Mouse (Mus musculus) right cerebral cortex, postnatal 10 days (tissue): Measurements from ENCODE around the gene Obp2b.
"Not testable (repeated sequence)": the region's sequence is repeated elsewhere in the genome, so short reads cannot be mapped to it uniquely, and the experiment has no call there.

ENCODE experiments used
- DNase-seq, 2 experiments: peaks; one replicate each; pipeline ENCODE4 v3.0.0; 2021; ENCODE audit warnings: low spot score in 2 of 2

The Obp2b gene

DNA sequence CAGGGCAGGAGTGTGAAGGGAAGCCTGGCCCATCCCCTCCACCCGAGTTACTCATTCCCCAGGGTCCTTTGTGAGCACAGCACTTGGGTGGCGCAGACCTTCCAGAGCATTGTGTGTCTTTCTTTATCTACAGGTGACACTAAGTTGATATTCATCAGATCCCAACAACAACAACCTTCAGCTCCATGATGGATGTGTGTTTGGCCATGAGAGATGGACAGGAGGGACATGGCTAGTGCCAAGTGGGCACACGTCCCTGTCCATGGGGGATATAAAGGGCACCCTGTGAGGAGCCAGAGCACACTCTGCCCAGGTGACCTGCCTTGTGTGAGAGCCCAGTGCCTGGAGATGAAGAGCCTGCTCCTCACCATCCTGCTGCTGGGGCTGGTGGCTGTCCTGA lies at the start of gene Obp2b:
Gene Obp2b, plus strand, starts transcription at position 301 of the 400 bp plus-strand sequence.
- not testable (repeated sequence) for DNase-seq

GRCm38 (mm10) chr2:25694605-25695004 lies 42.2 kb upstream of the Obp2b start:
- DNase-seq: peak in 1 of 2 experiments; percentile 62

DNA sequence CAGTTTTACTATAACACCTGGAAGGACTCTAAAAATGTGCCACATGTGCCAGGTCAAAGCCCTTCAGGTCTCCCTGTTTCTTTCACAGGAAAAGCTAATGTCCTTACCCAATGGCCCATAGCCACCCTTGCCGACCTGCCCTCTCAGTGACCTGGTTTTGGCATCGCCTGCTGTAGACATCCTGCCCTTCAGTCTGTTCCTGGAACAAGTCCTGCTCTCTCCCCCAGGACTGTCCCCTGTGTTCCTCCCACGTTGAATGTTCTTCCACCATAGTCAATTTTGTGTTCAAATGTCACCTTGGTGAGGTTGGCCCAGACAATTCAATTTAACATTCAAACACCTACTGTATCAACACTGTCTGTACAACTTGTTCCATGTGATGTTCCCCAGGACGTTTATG lies 39.9 kb upstream of the Obp2b start:
- DNase-seq: no peak

DNA sequence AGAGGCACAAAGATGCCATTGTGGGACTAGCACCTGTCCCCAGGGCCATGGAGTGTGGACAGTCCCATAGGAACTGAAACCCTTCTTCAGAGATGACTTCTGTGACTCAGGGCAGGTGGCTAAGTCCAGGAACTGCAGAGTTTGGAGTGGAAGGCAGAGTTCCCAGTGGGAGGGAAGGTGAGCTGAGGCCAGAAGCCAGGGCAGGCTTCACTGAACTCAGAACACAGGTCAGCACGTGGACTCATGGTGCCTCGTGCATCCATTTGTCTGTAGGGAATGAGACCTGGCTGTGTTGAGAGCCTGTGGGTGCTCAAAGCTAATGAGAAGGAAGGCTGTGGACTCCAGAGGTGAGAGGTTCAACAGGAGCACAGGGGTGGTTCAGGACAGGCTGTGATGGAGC lies 38.1 kb upstream of the Obp2b start:
- no peak for DNase-seq

GRCm38 (mm10) chr2:25699743-25700142 lies 37.1 kb upstream of the Obp2b start, which contains the start of gene Obp2a:
TSS of gene Obp2a (plus strand) at chr2:25700043.
- DNase-seq: not testable (repeated sequence)

GRCm38 (mm10) chr2:25701001-25701400 lies 35.8 kb upstream of the Obp2b start:
- DNase-seq: no peak

- no peak for DNase-seq
These were observed 33.1 kb upstream of the Obp2b start for GRCm38 (mm10) chr2:25703706-25704105.

- peak; percentile 94 for DNase-seq
These were observed 29.9 kb upstream of the Obp2b start, which contains the start of gene Bmyc for GRCm38 (mm10) chr2:25706643-25707481. TSS of gene Bmyc (plus strand) at chr2:25706739.

- DNase-seq: peak; percentile 64 to 72
These were observed 28.7 kb upstream of the Obp2b start for GRCm38 (mm10) chr2:25708121-25708520.

DNA sequence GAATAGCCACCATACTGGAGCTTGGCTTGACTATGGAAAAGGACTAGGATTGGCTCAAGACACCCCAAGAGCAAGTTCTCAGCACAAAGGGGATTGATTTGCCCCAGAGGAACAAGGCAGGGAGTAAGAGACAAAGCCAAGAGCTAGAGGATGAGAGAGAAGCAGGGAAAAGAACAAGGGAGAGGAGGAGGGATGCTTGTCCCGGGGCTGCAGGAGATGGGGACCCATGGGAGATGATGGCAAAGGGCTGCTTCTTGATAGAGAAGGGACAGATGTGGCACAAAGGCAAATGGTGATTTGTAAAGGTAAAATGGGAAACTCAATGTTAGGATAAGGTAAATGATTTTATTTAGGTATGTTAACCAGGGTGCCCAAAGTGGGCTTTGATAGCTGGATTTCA lies 27.8 kb upstream of the Obp2b start:
- DNase-seq: not testable (repeated sequence)

DNA sequence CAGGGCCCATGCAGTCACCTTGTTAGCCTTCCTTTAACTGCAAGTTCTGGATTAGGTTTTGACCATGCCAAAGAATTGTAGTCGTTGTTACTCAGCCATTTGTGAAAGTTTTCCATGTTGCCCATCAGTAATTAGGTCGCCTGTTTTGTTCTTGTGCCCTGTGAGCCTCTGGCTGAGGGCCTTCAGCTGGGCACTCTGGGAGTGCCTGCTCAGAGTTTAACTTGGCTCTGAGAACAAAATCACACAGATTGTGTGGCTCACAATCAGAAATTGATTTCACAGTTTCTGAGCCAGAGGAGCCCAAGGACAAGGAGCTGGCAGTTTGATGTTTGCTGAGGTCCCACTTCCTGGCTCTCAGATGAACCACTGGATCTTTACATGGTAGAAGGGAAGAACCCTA lies 27.0 kb upstream of the Obp2b start:
- DNase-seq: not testable (repeated sequence)

DNA sequence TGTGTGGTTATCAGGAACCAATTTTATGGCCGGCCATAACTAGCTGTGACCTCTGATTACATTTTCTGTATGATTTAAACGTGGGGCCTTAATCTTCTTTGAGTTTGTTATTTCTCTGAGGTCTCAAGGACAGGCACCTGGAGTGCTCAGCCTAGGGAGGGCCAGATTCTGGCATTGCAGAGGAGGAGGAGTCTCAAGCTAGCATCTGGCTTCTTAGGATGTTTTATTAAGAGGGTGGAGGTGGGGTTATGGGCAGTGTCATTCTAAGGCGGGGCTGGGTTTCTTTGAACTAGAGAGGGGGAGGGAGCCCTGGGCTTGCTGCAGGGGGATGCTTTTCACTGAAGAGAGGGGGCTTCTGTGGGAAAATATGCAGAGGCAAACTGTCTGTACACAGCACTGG lies 25.2 kb upstream of the Obp2b start:
- not testable (repeated sequence) for DNase-seq

GRCm38 (mm10) chr2:25717222-25717621 lies 19.6 kb upstream of the Obp2b start:
- no peak for DNase-seq

DNA sequence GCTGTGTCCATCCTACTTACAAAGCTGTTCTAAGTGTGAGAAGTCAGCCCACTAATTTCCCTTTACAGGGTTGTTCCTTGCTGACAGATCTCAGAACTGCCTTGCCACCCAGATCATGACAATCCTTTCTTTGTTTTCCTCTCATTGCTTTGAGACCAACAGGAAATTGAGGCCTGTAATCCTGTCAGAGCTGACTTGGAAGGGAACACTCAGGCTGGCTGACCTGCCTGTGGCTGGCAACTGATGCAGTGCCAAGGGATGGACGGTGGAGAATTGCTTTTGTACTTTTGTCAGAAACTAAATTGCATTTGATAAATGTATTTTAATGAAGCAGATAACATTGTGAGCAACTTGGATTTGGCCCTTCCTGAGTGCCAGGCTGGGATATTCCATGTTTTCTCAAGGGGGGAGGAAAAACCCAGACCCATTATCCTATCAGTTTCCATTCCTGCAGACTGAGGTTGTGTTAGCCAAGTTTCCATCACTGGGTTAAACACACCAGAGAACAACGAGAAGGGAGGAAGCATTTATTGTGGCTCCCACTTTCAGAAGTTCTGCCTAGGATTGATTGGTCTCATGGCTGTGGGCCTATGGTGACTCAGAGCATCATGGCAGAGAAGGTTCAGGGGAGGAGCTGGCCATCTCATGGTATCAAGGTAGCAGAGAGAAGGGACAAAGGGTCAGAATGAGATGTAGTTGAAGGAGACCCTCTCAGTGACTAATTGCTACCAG lies 3.4 kb upstream of the Obp2b start:
- no peak for DNase-seq

- DNase-seq: no peak
These were observed 4.9 kb downstream of the Obp2b start for GRCm38 (mm10) chr2:25741671-25742070.

DNA sequence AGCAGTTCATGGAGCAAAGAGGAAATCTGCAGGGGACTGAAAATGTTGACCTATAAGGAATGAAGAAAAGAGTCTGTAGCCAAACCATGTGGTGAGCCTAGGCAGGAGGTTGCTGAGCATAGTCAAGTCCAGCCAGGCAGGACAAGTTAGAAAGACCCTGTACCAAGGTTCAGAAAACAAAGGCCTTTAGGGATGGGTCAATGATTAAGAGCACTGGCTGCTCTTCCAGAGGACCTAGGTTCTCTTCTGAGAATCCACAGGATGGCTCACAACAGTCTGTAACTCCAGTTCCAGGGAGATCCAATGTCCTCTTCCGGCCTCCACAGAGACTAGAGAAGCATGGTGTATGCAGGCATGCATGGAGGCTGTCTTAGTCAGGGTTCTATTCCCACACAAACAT lies 17.4 kb downstream of the Obp2b start:
- no peak for DNase-seq

GRCm38 (mm10) chr2:25758064-25758625 lies 21.3 kb downstream of the Obp2b start:
- no peak for DNase-seq

DNA sequence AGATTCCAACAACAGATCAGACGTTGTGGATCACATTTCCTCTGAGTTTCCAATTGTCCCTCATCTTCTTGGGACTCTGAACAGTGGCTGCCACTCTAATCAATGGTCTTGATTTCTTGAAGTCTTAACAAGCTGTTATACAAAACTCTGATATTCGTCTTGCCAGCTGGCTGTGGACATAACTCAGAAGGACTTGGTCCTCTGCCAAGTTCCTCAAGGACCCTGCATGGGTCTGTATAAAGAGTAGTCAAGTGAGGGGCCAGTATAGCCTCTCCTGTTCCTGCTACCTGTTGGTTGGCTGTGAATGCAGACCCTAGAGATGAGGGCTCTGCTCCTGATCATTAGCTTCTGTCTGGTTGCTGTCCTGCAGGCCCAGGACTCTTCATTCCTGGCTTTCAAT lies 28.5 kb downstream of the Obp2b start, which contains the start of gene Lcn3:
Gene Lcn3, plus strand, starts transcription at position 301 of the 400 bp plus-strand sequence.
- DNase-seq: no peak

DNA sequence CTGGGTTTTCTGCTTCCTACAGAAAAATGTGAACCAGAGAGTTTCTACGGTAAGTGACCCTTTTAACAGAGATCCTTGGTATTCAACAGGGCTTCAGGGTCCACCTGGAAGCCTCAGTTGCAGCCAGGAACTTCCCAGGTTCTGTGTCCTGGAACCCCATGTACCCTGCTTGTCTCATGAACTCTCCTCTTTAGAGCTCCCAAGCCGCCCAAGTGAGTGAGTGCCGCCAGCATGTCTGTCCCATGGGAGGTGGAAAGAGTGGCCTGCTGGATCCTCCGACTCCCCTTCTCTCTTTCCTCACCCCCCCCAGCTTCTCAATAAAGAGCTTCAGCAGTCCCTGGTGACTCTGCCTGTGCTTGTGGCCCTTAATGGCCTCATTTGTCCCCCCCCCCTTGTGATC lies 31.0 kb downstream of the Obp2b start:
- DNase-seq: no peak

- no peak for DNase-seq
These were observed 36.7 kb downstream of the Obp2b start for GRCm38 (mm10) chr2:25773507-25773906.

DNA sequence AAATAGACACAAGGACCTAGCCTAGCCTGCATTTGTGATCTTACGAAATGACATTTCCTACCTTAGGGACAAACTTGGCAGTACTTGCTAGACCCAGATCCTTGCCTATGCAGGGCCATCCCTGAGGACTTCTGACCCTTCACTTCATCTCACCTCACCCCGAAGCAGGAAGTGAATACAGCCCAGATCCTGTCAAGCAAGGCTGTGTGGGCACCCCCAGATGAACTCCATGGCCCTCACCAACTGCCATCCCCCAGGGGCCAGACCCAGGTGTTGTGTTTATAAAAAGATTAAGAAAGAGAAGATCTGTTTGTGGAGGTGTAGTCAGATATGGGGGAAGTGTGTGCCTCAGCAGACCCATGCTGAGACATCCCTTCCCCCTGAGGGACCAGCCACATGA lies 37.8 kb downstream of the Obp2b start:
- DNase-seq: no peak

GRCm38 (mm10) chr2:25775991-25776390 lies 39.2 kb downstream of the Obp2b start:
- no peak for DNase-seq
